Mouse (Mus musculus) cerebellum, adult 8-10 months (tissue): ENCODE measurements around the gene Gopc.

Source experiments
- DNase-seq: peaks from one replicate; pipeline ENCODE4 v3.0.0; 2022

Gene Gopc

GRCm38 (mm10) chr10:52381845-52382591, at the start of gene Gopc:
Gene Gopc, minus strand, starts transcription at chr10:52382124.
- peak; percentile 97 for DNase-seq

DNA sequence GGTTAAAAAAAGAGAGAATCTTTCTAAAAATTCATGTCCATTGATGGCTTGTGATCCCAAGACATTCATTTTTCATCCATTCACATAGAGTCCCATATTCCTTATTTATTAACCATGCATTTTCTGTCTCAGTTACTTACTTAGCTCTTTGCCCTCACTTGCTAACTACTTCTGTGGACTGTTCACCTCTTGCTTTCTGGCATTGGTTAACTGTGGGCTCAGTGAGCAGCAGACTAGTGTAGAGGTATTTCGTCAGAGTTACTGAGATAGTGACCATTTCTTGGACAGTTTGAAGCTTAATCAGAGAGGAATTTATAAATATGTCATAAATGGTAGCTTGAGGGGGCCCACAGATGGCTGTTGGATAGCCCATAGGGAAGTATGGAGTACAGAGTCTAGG, 49.0 kb upstream of the Gopc start:
- no peak for DNase-seq

- DNase-seq, result no peak
These were observed 45.9 kb upstream of the Gopc start for GRCm38 (mm10) chr10:52427634-52428415.

DNA sequence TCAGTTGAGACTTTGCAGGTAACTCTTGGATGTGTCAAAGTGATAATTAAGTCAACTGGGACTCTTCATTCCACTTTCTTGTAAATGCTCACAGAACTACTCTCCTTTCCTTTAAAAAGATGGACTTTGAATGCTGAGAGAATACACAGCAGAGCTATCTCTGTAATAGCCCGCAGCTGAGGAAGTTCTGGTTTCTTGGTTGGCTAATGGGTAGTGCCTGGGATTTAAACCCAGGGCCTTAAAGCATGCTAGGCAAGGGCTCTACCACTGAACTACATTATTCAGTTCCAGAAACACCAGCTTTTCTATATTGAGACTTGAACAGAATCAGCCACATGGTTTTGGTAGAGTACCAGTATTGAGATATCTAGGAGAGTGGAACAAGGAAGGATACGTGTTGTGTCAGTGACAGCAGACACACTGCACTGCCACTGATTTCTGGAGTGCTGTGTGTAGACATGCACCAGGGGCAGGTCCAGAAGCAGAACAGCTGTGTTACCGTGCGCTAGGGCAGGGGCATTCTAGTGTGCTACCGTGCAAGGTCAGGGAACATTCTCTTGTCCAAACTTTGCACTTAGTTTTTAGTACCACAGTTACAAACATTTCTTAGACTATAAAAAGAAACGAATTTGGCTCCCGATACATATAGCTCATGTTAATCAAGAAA, 44.5 kb upstream of the Gopc start:
- no peak for DNase-seq

DNA sequence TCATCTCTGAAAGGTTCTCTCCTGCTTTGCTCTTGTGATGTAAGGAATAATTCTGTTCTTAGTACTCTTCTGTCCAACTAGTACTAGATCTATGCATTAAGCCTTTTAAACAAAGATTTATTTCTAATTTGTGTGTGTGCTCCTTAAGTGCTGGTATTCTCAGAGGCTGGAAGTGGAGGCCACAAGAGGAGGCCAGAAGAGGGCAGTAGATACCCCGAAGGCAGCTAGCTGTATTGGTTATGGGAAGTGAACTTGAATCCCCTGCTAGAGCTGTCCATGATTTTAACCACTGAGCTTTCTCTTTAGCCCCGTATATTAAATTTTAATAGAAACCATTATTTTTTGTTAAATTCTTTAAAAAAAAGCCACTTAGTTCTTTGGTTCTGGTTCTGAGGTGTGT, 41.2 kb upstream of the Gopc start:
- no peak for DNase-seq

GRCm38 (mm10) chr10:52421716-52422115, 39.8 kb upstream of the Gopc start:
- DNase-seq, result no peak

- no peak for DNase-seq
These were observed 38.6 kb upstream of the Gopc start for GRCm38 (mm10) chr10:52420526-52420925.

DNA sequence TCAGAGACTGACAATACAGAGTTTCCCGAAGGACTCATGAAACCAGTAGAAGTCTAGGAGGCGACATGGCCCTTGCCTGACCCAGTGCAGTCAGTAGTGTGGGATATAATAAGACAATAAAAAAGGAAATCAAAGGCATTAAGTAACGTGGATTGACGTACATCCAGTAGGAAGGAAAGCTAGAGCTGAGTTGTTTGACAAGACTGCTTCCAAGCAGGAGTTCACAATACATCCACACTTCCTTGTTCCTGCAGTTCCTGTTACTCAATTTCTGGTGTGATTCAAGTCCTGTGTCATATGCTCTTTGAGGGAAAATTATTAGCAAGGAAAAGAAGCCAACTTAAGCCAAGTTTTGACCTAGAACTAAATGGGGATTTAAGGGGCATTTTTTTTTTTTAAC, 37.5 kb upstream of the Gopc start:
- no peak for DNase-seq

DNA sequence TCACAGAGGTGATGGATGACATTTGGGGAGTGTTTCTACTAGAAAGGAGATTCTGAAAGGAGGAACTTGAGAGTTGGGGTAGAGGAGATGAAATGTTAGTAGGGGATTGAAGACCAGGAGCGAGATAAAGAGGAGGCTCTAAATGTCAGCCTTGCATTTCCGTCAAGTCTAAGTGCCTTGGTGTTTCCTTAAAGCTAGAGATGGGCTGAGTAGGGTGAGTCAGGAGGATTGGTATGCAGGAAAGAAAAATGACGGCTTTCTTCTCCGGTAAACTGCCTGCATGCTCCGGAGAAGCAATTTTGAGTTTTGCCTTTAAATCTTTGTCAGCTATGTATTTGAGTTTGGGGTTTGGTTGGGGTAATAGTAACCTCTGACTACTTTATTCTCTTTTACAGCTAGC, 37.0 kb upstream of the Gopc start:
- DNase-seq, result no peak

DNA sequence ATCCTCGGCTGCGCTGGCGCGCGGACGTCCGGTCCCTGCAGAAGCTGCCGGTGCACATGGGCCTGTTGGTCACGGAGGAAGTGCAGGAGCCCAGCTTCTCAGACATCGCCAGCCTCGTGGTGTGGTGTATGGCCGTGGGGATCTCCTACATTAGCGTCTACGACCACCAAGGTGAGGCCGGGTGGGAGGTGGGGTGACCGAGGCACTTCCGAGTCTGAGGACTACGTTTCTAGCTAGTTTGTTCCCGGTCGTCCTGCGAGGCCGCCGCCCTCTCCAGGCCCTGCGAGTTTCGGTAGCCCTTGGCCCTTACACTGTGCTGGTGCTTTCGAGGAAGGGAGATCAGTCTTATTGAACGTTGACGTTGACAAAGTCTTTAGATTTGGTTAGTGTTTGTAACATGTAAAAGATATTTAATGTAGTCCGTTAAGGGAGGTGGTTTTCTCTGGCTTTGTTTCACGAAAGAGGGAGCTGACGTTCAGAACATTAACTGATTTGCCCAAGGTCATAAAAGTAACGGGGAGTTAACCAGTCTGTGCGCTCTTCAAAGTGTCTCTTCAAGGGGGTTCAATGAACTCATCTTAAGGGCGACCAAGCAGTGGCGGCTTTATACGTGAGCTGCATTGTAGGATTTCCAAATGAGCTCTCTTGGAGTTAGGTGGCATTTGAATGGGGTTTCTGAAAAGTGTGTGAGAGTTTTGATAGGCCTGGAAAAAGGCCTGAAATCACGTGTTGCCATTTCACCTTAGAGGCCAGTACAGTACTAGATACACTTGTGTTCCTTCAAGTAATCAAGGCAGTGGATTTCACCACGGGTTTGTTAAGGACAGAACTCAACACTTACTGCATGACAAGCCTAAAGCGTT, 36.3 kb upstream of the Gopc start:
- DNase-seq, result no peak

- DNase-seq, result peak; percentile 97
These were observed 35.5 kb upstream of the Gopc start, which contains the start of gene Nus1 for GRCm38 (mm10) chr10:52417299-52417997. Gene Nus1, plus strand, starts transcription at chr10:52417547.

DNA sequence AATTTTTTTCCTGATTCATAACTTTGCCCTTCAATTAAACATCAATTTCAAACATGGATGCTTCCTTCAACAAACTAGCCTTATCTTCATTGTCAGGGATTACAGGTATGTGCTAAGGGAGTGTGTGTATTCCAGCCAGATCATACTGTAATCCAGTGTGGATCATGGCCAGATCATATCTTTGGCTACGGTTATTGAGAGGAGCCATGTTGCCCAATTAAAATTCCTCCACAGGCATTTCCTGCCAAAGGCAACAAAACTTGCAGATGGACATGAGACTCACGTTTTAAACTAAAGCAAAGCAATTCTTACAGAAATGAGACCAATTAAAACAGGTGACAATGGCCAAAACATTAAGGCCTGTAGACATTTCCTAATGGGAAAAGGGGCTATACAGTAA, 34.5 kb upstream of the Gopc start:
- DNase-seq, result peak; percentile 13

GRCm38 (mm10) chr10:52415020-52415419, 33.1 kb upstream of the Gopc start:
- DNase-seq, result no peak

GRCm38 (mm10) chr10:52407526-52407925, 25.6 kb upstream of the Gopc start:
- DNase-seq, result no peak

- DNase-seq, result no peak
These were observed 23.2 kb upstream of the Gopc start for GRCm38 (mm10) chr10:52405160-52405559.

- no peak for DNase-seq
These were observed 17.8 kb upstream of the Gopc start for GRCm38 (mm10) chr10:52399722-52400121.

- no peak for DNase-seq
These were observed 16.8 kb upstream of the Gopc start for GRCm38 (mm10) chr10:52398715-52399114.

DNA sequence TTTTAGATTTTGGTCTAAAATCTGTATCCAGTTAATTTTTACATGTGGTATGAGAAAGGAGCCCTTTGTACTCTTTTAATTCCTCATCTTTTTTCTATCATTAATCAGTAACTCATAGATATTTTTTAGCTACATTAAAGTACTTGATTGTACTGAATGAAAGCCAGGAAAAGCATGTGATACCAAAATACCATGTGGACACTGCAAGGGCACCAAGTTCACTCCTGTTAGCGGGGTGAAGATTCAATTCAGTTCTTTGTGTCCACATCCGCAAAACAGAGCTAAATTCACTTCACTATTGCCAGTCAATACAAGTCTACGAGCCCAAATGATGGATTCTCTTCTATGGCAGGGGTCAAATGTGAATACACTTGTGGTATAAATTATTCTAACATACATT, 14.7 kb upstream of the Gopc start:
- DNase-seq, result no peak

GRCm38 (mm10) chr10:52391208-52391607, 9.3 kb upstream of the Gopc start:
- DNase-seq, result no peak

DNA sequence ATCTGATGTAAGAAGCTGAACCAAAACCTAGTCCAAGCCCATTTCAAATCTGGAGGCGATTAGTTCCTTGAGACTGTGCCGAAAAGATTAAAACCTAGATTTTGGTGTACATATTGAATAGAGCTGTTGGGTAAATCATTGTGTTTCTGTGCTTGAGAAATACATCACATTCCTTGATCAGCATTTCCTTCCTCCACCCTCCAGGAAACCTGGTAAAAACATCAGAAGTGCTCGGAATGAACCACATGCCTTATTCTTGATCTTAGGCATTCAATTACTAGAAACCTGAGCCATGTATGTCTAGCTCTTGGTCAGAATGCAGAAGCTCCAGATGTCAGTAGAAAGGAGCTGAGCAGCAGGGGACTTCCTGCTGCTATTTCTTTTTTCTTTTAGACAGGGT, 7.5 kb upstream of the Gopc start:
- DNase-seq, result no peak

GRCm38 (mm10) chr10:52388922-52389430, 7.1 kb upstream of the Gopc start, which contains the start of gene Nepn:
Gene Nepn, plus strand, starts transcription at chr10:52388972.
- no peak for DNase-seq

DNA sequence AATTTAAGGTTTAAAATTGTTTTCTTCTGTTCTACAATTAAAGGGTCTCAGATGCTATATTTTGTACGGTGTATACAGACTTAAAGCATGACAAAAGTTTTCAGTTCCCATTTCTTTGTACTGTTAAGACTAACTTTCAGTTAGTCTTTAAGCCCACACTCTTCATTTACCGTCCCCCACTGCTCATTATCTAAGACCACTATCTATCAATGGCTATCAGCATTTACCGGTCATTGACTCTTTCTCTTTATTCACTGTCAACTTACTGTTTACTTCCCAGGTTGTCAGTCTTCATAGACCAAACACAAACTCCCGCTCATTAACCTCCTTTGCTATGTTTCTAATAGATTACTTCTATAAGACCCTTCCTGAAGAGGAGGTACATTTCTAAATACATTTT, 5.3 kb upstream of the Gopc start:
- DNase-seq, result no peak
